Mouse (Mus musculus) intestine, postnatal 0 days (tissue): ENCODE measurements at regions not wholly inside any gene's neighbourhood (a gene's known extent, or its start where the extent isn't known, plus 50 kb on each side); places are given as distances from the start of the nearest gene placed in this dataset.
A peak's percentile ranks its signal among the peaks of the same experiment; 100 is the strongest.

Experiments used
- ATAC-seq: fragments of 200-750 bp; cut with Nextera tagmentation; 2 replicates; pipeline ENCODE4 v1.8.0; 2017; ENCODE audit warnings: mild to moderate bottlenecking, moderate TSS enrichment, moderate library complexity
- H3K27ac ChIP-seq: fragments of 300-500 bp; sonication (generic); 2 replicates; pipeline ENCODE4 v1.5.1; 2014; ENCODE audit warnings: mild to moderate bottlenecking, low read depth, low read length, moderate library complexity
- H3K27me3 ChIP-seq: fragments of 300-500 bp; sonication (generic); replicated peaks from 2 replicates; pipeline ENCODE4 v1.6.1; 2014; ENCODE audit warnings: low read length, mixed read lengths; ENCODE audit not compliant: control insufficient read depth, insufficient read depth
- H3K36me3 ChIP-seq: fragments of 300-500 bp; sonication (generic); 2 replicates; pipeline ENCODE4 v1.6.1; 2014; ENCODE audit warnings: mild to moderate bottlenecking, moderate library complexity; ENCODE audit not compliant: control insufficient read depth, insufficient read depth
- H3K4me1 ChIP-seq: fragments of 300-500 bp; sonication (generic); replicated peaks from 2 replicates; pipeline ENCODE4 v1.6.1; 2014; ENCODE audit warnings: antibody characterized with exemption, low read length, mixed read lengths; ENCODE audit not compliant: control insufficient read depth, insufficient read depth
- H3K4me2 ChIP-seq: fragments of 300-500 bp; sonication (generic); replicated peaks from 2 replicates; pipeline ENCODE4 v1.6.1; 2014; ENCODE audit warnings: low read depth, mild to moderate bottlenecking, moderate library complexity
- H3K4me3 ChIP-seq: fragments of 300-500 bp; sonication (generic); 2 replicates; pipeline ENCODE4 v1.5.1; 2014; ENCODE audit warnings: low read depth, low read length
- H3K9ac ChIP-seq: fragments of 300-500 bp; sonication (generic); 2 replicates; pipeline ENCODE4 v1.6.1; 2014; ENCODE audit warnings: mild to moderate bottlenecking, low read depth, low read length
- H3K9me3 ChIP-seq: fragments of 300-500 bp; sonication (generic); 2 replicates; pipeline ENCODE4 v1.6.1; 2016; ENCODE audit warnings: mixed run types; ENCODE audit not compliant: control insufficient read depth
- CTCF ChIP-seq: sonication (generic); IDR thresholded peaks from 2 replicates; pipeline ENCODE4 v1.5.1; 2016; ENCODE audit warnings: low read depth, mild to moderate bottlenecking, control low read depth, antibody characterized with exemption, moderate library complexity
- WGBS: fragments of 180-500 bp; shearing (Covaris S2); extraction: QIAGEN DNeasy Blood & Tissue Kit; methylation state at CpG from one replicate; pipeline ENCODE4 v1.1.7; 2014; 5-methylcytosine and 5-hydroxymethylcytosine counted together

- no peaks in the 10 kb centered on the region for H3K9me3 ChIP-seq
- 34% methylated on average over 12 of the region's 12 CpGs for WGBS
- no peak for TF ChIP-seq CTCF
- H3K36me3 ChIP-seq: no peaks in the 10 kb centered on the region
- no peak overlapping the region for H3K4me3 ChIP-seq
- no peaks in the 10 kb centered on the region; the same call in 1 of the 2 replicates for H3K27me3 ChIP-seq
- H3K9ac ChIP-seq: no peak overlapping the region
- H3K4me2 ChIP-seq: no peak overlapping the region
- peak; percentile 63 for ATAC-seq
- no peak overlapping the region for H3K27ac ChIP-seq
- H3K4me1 ChIP-seq: no peaks in the 10 kb centered on the region
These were observed 58.2 kb upstream of the Gm11733 start for GRCm38 (mm10) chr11:117425927-117426326.

DNA sequence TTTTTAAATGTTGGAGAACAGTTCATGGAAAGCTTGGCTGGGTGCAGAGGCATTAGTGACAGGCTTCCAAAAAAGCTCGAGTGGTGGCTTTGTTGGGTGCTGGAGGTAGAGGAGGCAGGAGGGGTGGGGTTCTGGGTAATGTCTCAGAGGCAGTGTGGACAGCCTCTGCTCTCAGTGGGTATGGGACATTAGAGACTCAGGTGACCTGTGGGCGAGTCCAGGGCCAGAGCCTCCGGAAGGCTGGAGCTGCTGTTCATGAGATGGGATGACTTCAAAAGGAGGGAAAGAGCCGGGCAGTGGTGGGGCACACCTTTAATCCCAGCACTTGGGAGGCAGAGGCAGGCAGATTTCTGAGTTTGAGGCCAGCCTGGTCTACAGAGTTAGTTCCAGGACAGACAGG, 57.5 kb upstream of the Gm11733 start:
- WGBS: 83% methylated on average over 4 of the region's 4 CpGs
- Histone ChIP-seq H3K9me3 (no peaks in the 10 kb centered on the region), H3K4me1 (no peaks in the 10 kb centered on the region), H3K9ac (no peak overlapping the region), H3K27me3 (no peaks in the 10 kb centered on the region; the same call in 1 of the 2 replicates), H3K36me3 (no peaks in the 10 kb centered on the region), H3K4me2 (no peak overlapping the region), H3K27ac (no peak overlapping the region), H3K4me3 (no peak overlapping the region)
- TF ChIP-seq CTCF: no peak
- no peak for ATAC-seq

GRCm38 (mm10) chr11:117427808-117428510, 56.2 kb upstream of the Gm11733 start:
- 92% methylated on average over 17 of the region's 17 CpGs for WGBS
- no peaks in the 10 kb centered on the region; the same call in 1 of the 2 replicates for H3K27me3 ChIP-seq
- no peaks in the 10 kb centered on the region for H3K4me1 ChIP-seq
- no peak overlapping the region for H3K9ac ChIP-seq
- no peaks in the 10 kb centered on the region for H3K36me3 ChIP-seq
- TF ChIP-seq CTCF: no peak
- H3K4me3 ChIP-seq: no peak overlapping the region
- ATAC-seq: no peak
- no peak overlapping the region for H3K27ac ChIP-seq
- H3K9me3 ChIP-seq: no peaks in the 10 kb centered on the region
- no peak overlapping the region for H3K4me2 ChIP-seq

- Histone ChIP-seq H3K9me3 (no peaks in the 10 kb centered on the region), H3K4me3 (no peak overlapping the region), H3K27ac (no peak overlapping the region), H3K27me3 (no peaks in the 10 kb centered on the region; the same call in 1 of the 2 replicates), H3K4me1 (no peaks in the 10 kb centered on the region), H3K4me2 (no peak overlapping the region), H3K36me3 (no peaks in the 10 kb centered on the region), H3K9ac (no peak overlapping the region)
- TF ChIP-seq CTCF: no peak
- WGBS: 62% methylated on average over 10 of the region's 10 CpGs
- no peak for ATAC-seq
These were observed 54.8 kb upstream of the Gm11733 start for GRCm38 (mm10) chr11:117429326-117429752.

DNA sequence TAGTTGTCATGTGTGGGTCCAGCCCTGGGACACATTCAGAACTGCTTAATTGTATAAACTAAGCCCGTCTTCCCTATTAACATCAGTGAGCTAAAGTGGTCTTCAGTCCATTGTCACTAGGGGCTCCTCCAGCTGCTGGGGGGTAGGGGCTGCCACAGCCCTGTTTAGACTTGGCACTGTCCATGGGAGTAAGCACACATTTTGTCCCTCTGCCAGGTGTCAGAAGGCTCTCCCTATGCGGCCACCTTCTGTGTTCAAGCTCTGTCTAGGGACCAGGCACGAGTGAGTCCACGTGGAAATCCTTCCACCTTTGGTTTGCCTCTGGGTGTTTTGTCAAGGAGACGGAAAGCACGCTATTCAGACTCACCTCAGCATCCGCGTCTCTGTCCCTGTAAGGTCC, 54.3 kb upstream of the Gm11733 start:
- no peak overlapping the region for H3K4me2 ChIP-seq
- no peak for ATAC-seq
- H3K4me3 ChIP-seq: no peak overlapping the region
- H3K27ac ChIP-seq: no peak overlapping the region
- H3K4me1 ChIP-seq: no peaks in the 10 kb centered on the region
- H3K27me3 ChIP-seq: no peaks in the 10 kb centered on the region; the same call in 1 of the 2 replicates
- WGBS: 66% methylated on average over 8 of the region's 8 CpGs
- H3K9ac ChIP-seq: no peak overlapping the region
- no peaks in the 10 kb centered on the region for H3K9me3 ChIP-seq
- no peaks in the 10 kb centered on the region for H3K36me3 ChIP-seq
- TF ChIP-seq CTCF: no peak

DNA sequence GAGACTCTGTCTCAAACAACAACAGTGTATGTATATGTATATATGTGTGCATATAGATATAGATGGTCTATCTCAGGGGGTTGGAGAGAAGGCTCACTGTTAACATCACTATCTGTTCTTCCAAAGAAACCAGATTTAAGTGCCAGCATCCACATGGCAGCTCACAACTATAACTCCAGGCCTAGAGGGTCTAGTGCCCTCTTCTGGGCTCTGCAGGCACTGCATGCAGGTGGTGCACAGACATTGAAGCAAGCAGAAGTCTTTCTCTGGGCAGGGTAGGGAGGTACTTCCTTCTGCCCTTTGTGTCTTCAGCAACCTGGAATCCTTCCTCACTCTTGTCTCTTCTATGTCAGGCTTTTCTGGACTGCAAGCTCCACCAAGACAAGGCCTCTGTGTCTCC, 50.1 kb upstream of the Gm11733 start:
- Histone ChIP-seq H3K9me3 (no peaks in the 10 kb centered on the region), H3K4me3 (no peak overlapping the region), H3K27me3 (no peaks in the 10 kb centered on the region), H3K36me3 (no peaks in the 10 kb centered on the region), H3K9ac (no peak overlapping the region), H3K4me1 (no peaks in the 10 kb centered on the region), H3K4me2 (no peak overlapping the region), H3K27ac (no peak overlapping the region)
- ATAC-seq: no peak
- peak; percentile 65 for TF ChIP-seq CTCF
